8 mouse cellular contexts compared by ENCODE assay signal in genomic region chr12:16853431-16854165, GRCm38 (mm10). TPM values are rescaled to one million over a fixed set of nuclear protein-coding genes. Genes with fewer than 3 reads are reported as not detected.
A peak's percentile ranks its signal among the peaks of the same experiment; 100 is the strongest.
DNase-seq lines count a peak whose midpoint lies in the region; ATAC-seq and TF ChIP-seq lines count a peak whose summit lies in the region.

No protein-coding gene starts in this region.

- TF ChIP-seq RAD21 in MEL (IDR thresholded peaks at IDR 0.05; ENCODE audit: low read depth, low read length), result no peak

- no peak overlapping the region for H3K4me2 ChIP-seq in hindbrain, postnatal 0 days (ENCODE audit: low read depth, low read length)
- no peak overlapping the region for H3K4me2 ChIP-seq in hindbrain, embryonic 11.5 days (replicated peaks; ENCODE audit: low read depth, low read length)
- H3K4me2 ChIP-seq in forebrain, embryonic 12.5 days, result no peak overlapping the region

- no peak overlapping the region for H3K27ac ChIP-seq in hindbrain, postnatal 0 days
- no peak overlapping the region for H3K27ac ChIP-seq in hindbrain, embryonic 11.5 days (ENCODE audit: low read depth, low read length)
- peak overlapping the region; percentile 72 for H3K27ac ChIP-seq in MEL (ENCODE audit: control insufficient read depth, low read depth, low read length)
- no peak overlapping the region for H3K27ac ChIP-seq in forebrain, embryonic 12.5 days

- H3K9me3 ChIP-seq in hindbrain, postnatal 0 days (ENCODE audit: low read length), result no peaks in the 10 kb centered on the region
- no peaks in the 10 kb centered on the region; the same call in 1 of the 2 replicates for H3K9me3 ChIP-seq in hindbrain, embryonic 11.5 days (ENCODE audit: control insufficient read depth, low read length)
- H3K9me3 ChIP-seq in MEL (replicated peaks; ENCODE audit: insufficient read depth, low read length), result no peaks in the 10 kb centered on the region
- H3K9me3 ChIP-seq in forebrain, embryonic 12.5 days, result no peaks in the 10 kb centered on the region

- ATAC-seq in hindbrain, postnatal 0 days, result no peak
- ATAC-seq in hindbrain, embryonic 11.5 days (ENCODE audit: low FRiP score), result no peak
- no peak for ATAC-seq in forebrain, embryonic 12.5 days (ENCODE audit: low FRiP score)

- no peaks in the 10 kb centered on the region for H3K27me3 ChIP-seq in hindbrain, postnatal 0 days (ENCODE audit: insufficient read depth, low read length)
- no peaks in the 10 kb centered on the region for H3K27me3 ChIP-seq in hindbrain, embryonic 11.5 days (ENCODE audit: control insufficient read depth, insufficient read depth, low read length)
- H3K27me3 ChIP-seq in MEL (ENCODE audit: control insufficient read depth in 1 of 2, insufficient read depth in 2 of 2, low read length in 2 of 2), result no peaks in the 10 kb centered on the region
- H3K27me3 ChIP-seq in forebrain, embryonic 12.5 days, result no peaks in the 10 kb centered on the region

- peak; percentile 69 to 79 for TF ChIP-seq POLR2A in MEL (IDR thresholded peaks at IDR 0.05; ENCODE audit: control insufficient read depth in 1 of 2, insufficient read depth in 1 of 2, low read depth in 1 of 2, low read length in 2 of 2, poor library complexity in 1 of 2)

- no peak overlapping the region for H3K9ac ChIP-seq in hindbrain, postnatal 0 days (replicated peaks; ENCODE audit: low read length)
- no peak overlapping the region for H3K9ac ChIP-seq in hindbrain, embryonic 11.5 days (ENCODE audit: low read depth, low read length)
- H3K9ac ChIP-seq in MEL (ENCODE audit: control insufficient read depth, low read depth, low read length, poor library complexity, severe bottlenecking), result peak overlapping the region; percentile 65
- no peak overlapping the region for H3K9ac ChIP-seq in forebrain, embryonic 12.5 days

- TF ChIP-seq CTCF in hindbrain, postnatal 0 days (IDR thresholded peaks at IDR 0.05; ENCODE audit: low read depth), result no peak
- no peak for TF ChIP-seq CTCF in MEL (IDR thresholded peaks at IDR 0.05 in 2 of 3, conservative IDR thresholded peaks at IDR 0.05 in 1 of 3; ENCODE audit: control insufficient read depth in 1 of 3, insufficient read depth in 1 of 3, low read depth in 2 of 3, low read length in 3 of 3, poor library complexity in 1 of 3, severe bottlenecking in 1 of 3)

- H3K36me3 ChIP-seq in hindbrain, postnatal 0 days (ENCODE audit: insufficient read depth, low read length), result no peaks in the 10 kb centered on the region
- no peaks in the 10 kb centered on the region for H3K36me3 ChIP-seq in hindbrain, embryonic 11.5 days (ENCODE audit: control insufficient read depth, insufficient read depth, low read length)
- peaks cover 0 to 17% of the 10 kb centered on the region in 2 experiments; a peak in 2 of 4 replicates for H3K36me3 ChIP-seq in MEL (ENCODE audit: control insufficient read depth in 1 of 2, insufficient read depth in 2 of 2, low read length in 2 of 2)
- H3K36me3 ChIP-seq in forebrain, embryonic 12.5 days (replicated peaks), result no peaks in the 10 kb centered on the region

- no peaks in the 10 kb centered on the region for H3K79me2 ChIP-seq in MEL (ENCODE audit: control insufficient read depth, insufficient read depth, low read length, poor library complexity)

- peak; percentile 68 to 79; a peak in 3 of 4 replicates for TF ChIP-seq EP300 in MEL (IDR thresholded peaks at IDR 0.05; ENCODE audit: low read depth in 1 of 2, low read length in 2 of 2)

- peaks cover 11% of the 10 kb centered on the region for H3K4me1 ChIP-seq in hindbrain, postnatal 0 days (ENCODE audit: insufficient read depth, low read length)
- H3K4me1 ChIP-seq in hindbrain, embryonic 11.5 days (replicated peaks; ENCODE audit: control insufficient read depth, insufficient read depth, low read length), result no peaks in the 10 kb centered on the region
- peaks cover 20 to 26% of the 10 kb centered on the region in 2 experiments for H3K4me1 ChIP-seq in MEL (ENCODE audit: control insufficient read depth in 1 of 2, insufficient read depth in 2 of 2, low read length in 2 of 2)
- H3K4me1 ChIP-seq in forebrain, embryonic 12.5 days, result peaks cover 23% of the 10 kb centered on the region

- DNase-seq in hindbrain, postnatal 0 days (ENCODE audit: low spot score), result peak; percentile 43
- no peak for DNase-seq in hindbrain, embryonic 11.5 days (ENCODE audit: low spot score)
- DNase-seq in MEL (ENCODE audit: low read depth, low spot score), result peak; percentile 92
- DNase-seq in fibroblast of lung, adult 2 months (ENCODE audit: low read depth), result peak; percentile 84
- peak; percentile 67 to 77 for DNase-seq in kidney, postnatal 4 days
- peak; percentile 38 for DNase-seq in testis, postnatal 14 days (ENCODE audit: low spot score)
- DNase-seq in thymus, postnatal 25 days, result no peak

- 68% methylated on average over 11 of the region's 11 CpGs for WGBS in hindbrain, postnatal 0 days
- WGBS in hindbrain, embryonic 11.5 days, result 89% methylated on average over 11 of the region's 11 CpGs
- 87% methylated on average over 11 of the region's 11 CpGs for WGBS in forebrain, embryonic 12.5 days

- H3K4me3 ChIP-seq in hindbrain, postnatal 0 days (ENCODE audit: low read length), result no peak overlapping the region
- no peak overlapping the region for H3K4me3 ChIP-seq in hindbrain, embryonic 11.5 days (ENCODE audit: low read depth, low read length)
- H3K4me3 ChIP-seq in MEL (ENCODE audit: control insufficient read depth in 1 of 2, insufficient read depth in 1 of 2, low read depth in 2 of 2, low read length in 2 of 2), result peak overlapping the region; percentile 54 to 57
- H3K4me3 ChIP-seq in forebrain, embryonic 12.5 days (replicated peaks), result no peak overlapping the region

TF ChIP-seq in MEL, 35 proteins besides CTCF, POLR2A, EP300 and RAD21 (continues in another document):
- TF ChIP-seq MAFK (IDR thresholded peaks at IDR 0.05; ENCODE audit: borderline replicate concordance, low read depth, low read length) (0 out of 2 replicates have a peak, but pooled peaks have one; percentile 27), ETS1 (IDR thresholded peaks at IDR 0.05; ENCODE audit: low read depth, low read length) (peak; percentile 76), HCFC1 (IDR thresholded peaks at IDR 0.05; ENCODE audit: low read depth, low read length) (0 out of 2 replicates have a peak, but pooled peaks have one; percentile 55), POLR2AphosphoS2 (IDR thresholded peaks at IDR 0.05; ENCODE audit: low read length) (peak; percentile 68; the same call in 1 of the 2 replicates), MYC (IDR thresholded peaks at IDR 0.05; ENCODE audit: low read depth, low read length) (peak; percentile 69; the same call in 1 of the 2 replicates), MAZ (IDR thresholded peaks at IDR 0.05; ENCODE audit: low read depth, low read length) (no peak), CHD2 (IDR thresholded peaks at IDR 0.05; ENCODE audit: low read length) (no peak), ZKSCAN1 (IDR thresholded peaks at IDR 0.05; ENCODE audit: low read depth, low read length) (no peak), BHLHE40 (IDR thresholded peaks at IDR 0.05; ENCODE audit: borderline replicate concordance, low read depth, low read length) (no peak), SIN3A (IDR thresholded peaks at IDR 0.05; ENCODE audit: low read length) (peak; percentile 77), RCOR1 (IDR thresholded peaks at IDR 0.05; ENCODE audit: low read depth, low read length) (peak; percentile 31; the same call in 1 of the 2 replicates), MYB (IDR thresholded peaks at IDR 0.05; ENCODE audit: low read depth, low read length) (peak; percentile 81), SMC3 (IDR thresholded peaks at IDR 0.05; ENCODE audit: low read depth, low read length) (no peak), MAX (IDR thresholded peaks at IDR 0.05; ENCODE audit: low read length) (peak; percentile 59), JUND (IDR thresholded peaks at IDR 0.05; ENCODE audit: low read depth, low read length) (no peak), TBP (IDR thresholded peaks at IDR 0.05; ENCODE audit: low read depth, low read length) (peak; percentile 72), GABPA (IDR thresholded peaks at IDR 0.05; ENCODE audit: low read depth, low read length) (peak; percentile 69; the same call in 1 of the 2 replicates), KAT2A (conservative IDR thresholded peaks at IDR 0.05; ENCODE audit: low read depth, low read length) (peak; percentile 62), TCF12 (IDR thresholded peaks at IDR 0.05; ENCODE audit: low read depth, low read length) (peak; percentile 56; the same call in 1 of the 2 replicates), ELF1 (IDR thresholded peaks at IDR 0.05; ENCODE audit: low read depth, low read length) (peak; percentile 79), USF1 (IDR thresholded peaks at IDR 0.05; ENCODE audit: low read depth, low read length) (peak; percentile 65)

RNA-seq across cellular contexts. Expression of gene Rock2, which starts 41.1 kb away (rescaled TPM):
- total RNA-seq in hindbrain, postnatal 0 days (2014; rRNA removed), result 20.4 and 20.9 TPM in 2 replicates
- 12.2 and 12.7 TPM in 2 replicates for polyA plus RNA-seq in hindbrain, postnatal 0 days (2015; fragmentation: Nextera tagmentation; extraction: Ambion mirVana)
- polyA plus RNA-seq in hindbrain, embryonic 11.5 days (2014; fragmentation: Nextera tagmentation; extraction: Ambion mirVana), result 15.4 and 17.9 TPM in 2 replicates
- total RNA-seq in MEL (2012; rRNA removed), result 10.9 and 12.2 TPM in 2 replicates
- polyA plus RNA-seq in MEL (2012; ENCODE audit: insufficient read depth in 1 of 2, insufficient read length in 2 of 2, low read depth in 1 of 2, low replicate concordance in 2 of 2, missing spikeins in 1 of 2), result 10 to 100 TPM; 14.4 to 46.4 TPM
- polyA plus RNA-seq in forebrain, embryonic 12.5 days (2016; fragmentation: Nextera tagmentation; extraction: Ambion mirVana), result 21.0 and 22.9 TPM in 2 replicates

RNA-seq across cellular contexts. Expression of gene E2f6, which starts 42.8 kb away (rescaled TPM):
- 21.2 and 27.5 TPM in 2 replicates for total RNA-seq in hindbrain, postnatal 0 days (2014; rRNA removed)
- 20.0 and 21.3 TPM in 2 replicates for polyA plus RNA-seq in hindbrain, postnatal 0 days (2015; fragmentation: Nextera tagmentation; extraction: Ambion mirVana)
- 75.3 and 76.5 TPM in 2 replicates for polyA plus RNA-seq in hindbrain, embryonic 11.5 days (2014; fragmentation: Nextera tagmentation; extraction: Ambion mirVana)
- 28.5 and 35.4 TPM in 2 replicates for total RNA-seq in MEL (2012; rRNA removed)
- 10 to 100 TPM in 1 of 2 experiments, not detected in 1; 67.0 TPM for polyA plus RNA-seq in MEL (2012; ENCODE audit: insufficient read depth in 1 of 2, insufficient read length in 2 of 2, low read depth in 1 of 2, low replicate concordance in 2 of 2, missing spikeins in 1 of 2)
- polyA plus RNA-seq in forebrain, embryonic 12.5 days (2016; fragmentation: Nextera tagmentation; extraction: Ambion mirVana), result 75.0 and 77.4 TPM in 2 replicates

RNA-seq across cellular contexts. Expression of gene Greb1, which starts 52.9 kb away (rescaled TPM):
- total RNA-seq in hindbrain, postnatal 0 days (2014; rRNA removed), result 0.86 and 2.1 TPM in 2 replicates
- 0.32 and 0.33 TPM in 2 replicates for polyA plus RNA-seq in hindbrain, postnatal 0 days (2015; fragmentation: Nextera tagmentation; extraction: Ambion mirVana)
- polyA plus RNA-seq in hindbrain, embryonic 11.5 days (2014; fragmentation: Nextera tagmentation; extraction: Ambion mirVana), result 8.8 and 11.2 TPM in 2 replicates
- not detected in 2 replicates for total RNA-seq in MEL (2012; rRNA removed)
- polyA plus RNA-seq in MEL (2012; ENCODE audit: insufficient read depth in 1 of 2, insufficient read length in 2 of 2, low read depth in 1 of 2, low replicate concordance in 2 of 2, missing spikeins in 1 of 2), result not detected
- 2.4 and 2.5 TPM in 2 replicates for polyA plus RNA-seq in forebrain, embryonic 12.5 days (2016; fragmentation: Nextera tagmentation; extraction: Ambion mirVana)

Comparison
In these comparisons a context has a peak if more than half of its experiments do, and no peak if none do; other contexts are left out.
1. DNase-seq: peak in hindbrain, postnatal 0 days (single experiment), MEL (single experiment), fibroblast of lung, adult 2 months (single experiment), kidney, postnatal 4 days (2 of 2) and testis, postnatal 14 days (single experiment); none in hindbrain, embryonic 11.5 days (single experiment) and thymus, postnatal 25 days (single experiment).
2. H3K4me3 ChIP-seq: peak in MEL (2 of 2); none in hindbrain, postnatal 0 days (single experiment), hindbrain, embryonic 11.5 days (single experiment) and forebrain, embryonic 12.5 days (single experiment).